Mouse (Mus musculus) spleen, embryonic (tissue): ENCODE measurements at regions not wholly inside any gene's neighbourhood (a gene's known extent, or its start where the extent isn't known, plus 50 kb on each side); places are given as distances from the start of the nearest gene placed in this dataset.
"Not testable (repeated sequence)": the region's sequence is repeated elsewhere in the genome, so short reads cannot be mapped to it uniquely, and the experiment has no call there.

Experiments
- CTCF ChIA-PET: fragments of 350-600 bp; sonication (Branson Sonifier 250); formaldehyde crosslinking; loops from one replicate; lab custom pipeline; 2022; lab: Charles Lee

DNA sequence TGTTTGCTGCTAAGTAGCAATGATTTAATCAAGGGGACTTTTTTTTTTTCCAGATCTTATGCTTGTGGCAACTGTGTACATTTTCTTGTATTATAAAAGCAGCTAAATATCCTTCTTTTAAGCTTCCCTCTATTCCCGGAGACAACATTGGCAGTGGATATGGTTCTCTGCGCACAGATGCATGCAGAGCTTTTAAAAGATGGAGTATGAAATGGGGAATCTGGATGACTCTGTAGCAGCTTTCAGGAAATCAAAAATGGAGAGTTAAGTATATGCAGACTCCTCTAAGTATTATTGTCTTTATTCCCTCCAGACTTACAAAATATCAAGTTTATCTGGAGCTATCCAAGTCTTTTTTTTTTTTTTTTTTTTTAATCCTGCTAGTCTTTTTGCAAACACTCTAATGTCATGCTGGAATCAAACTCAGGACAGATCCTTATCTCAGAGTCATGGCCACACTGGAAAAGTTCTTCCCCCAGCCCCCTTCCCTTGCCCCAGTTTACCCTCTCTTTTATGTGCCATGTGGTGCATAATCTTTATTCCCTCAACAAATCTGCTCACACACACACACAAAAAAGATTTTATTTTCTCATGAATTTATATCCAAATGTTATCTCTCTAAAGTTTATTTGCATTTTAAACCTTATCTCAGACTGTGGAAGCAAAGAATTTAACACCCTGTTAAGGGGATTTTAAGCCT, 1080.3 kb upstream of the Cdh6 start:
- CTCF ChIA-PET, result no interaction called here

DNA sequence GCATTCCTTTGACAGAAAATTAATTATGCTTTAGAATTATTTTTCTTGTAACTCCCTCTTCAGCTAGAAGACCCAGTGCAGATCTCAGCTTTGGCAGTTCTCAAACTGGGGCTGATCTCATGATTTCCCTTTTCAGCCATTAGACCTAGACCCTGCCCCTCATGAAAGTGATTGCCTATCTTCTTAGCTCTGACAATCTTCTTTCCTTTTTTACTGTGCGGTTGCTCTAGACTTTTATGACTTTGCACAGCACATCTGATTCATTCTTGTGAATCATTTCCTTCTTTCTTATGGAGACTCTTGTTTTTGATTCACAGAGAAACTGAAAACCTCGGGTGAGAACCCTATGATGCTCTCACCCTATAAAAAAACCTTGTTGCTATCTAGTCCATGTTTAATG, 1078.3 kb upstream of the Cdh6 start:
- CTCF ChIA-PET, result no interaction called here

DNA sequence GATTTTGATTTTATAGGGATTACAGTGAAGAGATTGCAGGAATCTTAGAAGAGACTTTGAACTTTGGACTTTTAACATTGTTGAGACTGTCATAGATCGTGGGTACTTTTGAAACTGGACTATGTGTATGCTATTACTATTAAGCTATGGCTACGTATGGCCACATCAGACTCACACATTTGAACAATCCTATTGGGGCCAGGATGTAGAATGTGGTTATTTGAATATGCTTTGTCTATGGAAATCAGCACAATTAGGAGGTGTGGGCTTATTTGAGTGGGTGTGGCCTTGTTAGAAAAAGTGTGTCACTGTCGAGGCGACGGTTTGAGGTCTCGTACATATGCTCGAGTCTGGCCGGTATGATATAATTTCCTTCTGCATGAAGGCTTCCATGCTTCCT, 1041.8 kb upstream of the Cdh6 start:
- CTCF ChIA-PET, result no interaction called here

DNA sequence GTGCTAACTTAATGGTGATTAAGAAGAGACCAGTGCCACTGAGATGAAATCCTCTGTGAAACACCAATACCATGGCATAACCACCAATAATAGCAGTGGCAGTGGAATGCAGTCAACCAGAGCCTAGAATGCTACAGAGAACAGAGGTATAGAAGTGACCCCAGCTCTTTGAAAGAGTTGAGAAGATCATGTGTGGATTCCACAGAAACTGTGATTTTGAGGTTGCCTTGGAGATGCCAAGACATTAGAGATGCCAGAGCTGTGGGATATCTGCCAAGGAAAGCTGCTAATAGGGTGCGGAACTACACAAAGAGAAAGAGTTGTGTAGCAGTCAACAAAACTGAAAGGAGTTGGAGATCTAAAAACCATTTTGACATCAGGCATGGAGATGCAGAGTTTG, 1041.3 kb upstream of the Cdh6 start:
- CTCF ChIA-PET, result no interaction called here

DNA sequence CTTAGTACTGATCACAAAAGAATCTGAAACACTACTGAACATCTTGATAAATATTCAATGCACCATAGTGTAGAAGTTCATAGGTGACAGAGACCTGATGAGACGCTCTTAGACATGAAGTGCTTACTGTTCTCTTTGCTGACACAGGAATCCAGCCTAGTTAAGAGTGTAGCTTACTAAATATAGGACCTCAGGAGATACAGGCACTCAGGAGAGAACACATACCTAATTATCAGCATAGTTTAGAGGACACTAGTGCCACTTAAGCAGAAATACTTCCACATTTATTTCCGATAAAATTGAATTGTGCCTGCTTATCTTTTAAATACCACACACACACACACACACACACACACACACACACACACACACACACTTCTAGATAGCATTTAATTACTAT, 1004.0 kb upstream of the Cdh6 start:
- CTCF ChIA-PET, result interaction anchor here (0.7 kb wide), 1 partner anchor 756 kb away, joined by 9 read pairs; no protein-coding TSS in a partner anchor

DNA sequence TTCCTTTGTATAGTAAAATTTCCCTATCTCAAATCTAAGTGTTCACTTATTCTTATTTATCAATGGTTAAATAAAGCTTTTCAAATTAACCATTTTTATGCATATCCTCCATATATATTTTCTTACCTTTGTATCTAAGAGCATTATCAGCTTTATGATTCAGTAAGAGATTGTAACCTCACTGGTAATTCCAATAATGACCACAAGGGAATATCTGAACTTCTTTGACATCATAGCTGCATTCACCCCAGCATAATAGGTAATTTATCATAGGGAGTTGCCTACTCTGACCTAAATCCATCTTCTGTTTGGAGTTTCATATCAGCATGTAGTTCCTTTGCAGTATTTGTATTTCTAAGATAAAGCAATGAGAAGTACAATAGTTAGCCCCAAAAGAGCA, 963.9 kb upstream of the Cdh6 start:
- CTCF ChIA-PET, result no interaction called here

DNA sequence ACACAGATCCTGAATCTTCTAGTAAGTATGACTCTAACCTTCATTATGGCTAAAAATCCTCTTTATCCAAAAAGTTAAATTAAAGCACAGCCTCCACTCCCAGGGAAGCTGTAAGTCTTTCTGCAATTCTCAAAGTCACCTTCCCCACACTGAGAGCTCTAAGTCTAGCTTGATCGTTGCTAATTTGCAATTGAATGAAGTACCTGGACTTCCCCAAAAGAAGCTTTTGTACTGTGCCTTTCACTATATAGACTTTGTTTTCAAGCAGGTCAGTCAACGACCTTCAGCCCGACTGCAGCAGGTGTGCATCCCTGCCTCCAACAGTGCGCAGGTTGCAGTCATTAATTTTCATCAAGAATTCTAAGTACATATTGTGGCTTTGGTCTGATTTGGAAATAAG, 950.4 kb upstream of the Cdh6 start:
- CTCF ChIA-PET, result no interaction called here

DNA sequence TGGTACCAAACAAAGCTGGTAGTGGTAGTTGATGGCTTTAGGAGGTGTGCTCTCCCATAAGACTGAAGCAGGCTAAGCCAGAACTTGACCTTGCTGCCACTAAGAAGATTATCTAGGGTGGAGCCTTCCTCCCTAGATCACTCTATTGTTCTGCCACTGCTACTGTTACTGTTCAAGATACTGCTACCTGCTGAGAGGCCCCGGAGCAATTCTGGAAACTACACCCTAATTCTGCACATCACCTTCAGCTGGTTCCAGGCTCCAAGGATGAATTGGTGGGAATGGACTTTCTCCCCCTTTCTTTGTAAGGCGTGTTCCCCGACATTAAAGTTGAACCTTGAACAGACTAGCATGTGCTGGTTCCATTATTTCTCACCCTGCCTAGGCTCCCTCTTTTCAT, 944.8 kb upstream of the Cdh6 start:
- CTCF ChIA-PET, result not testable (repeated sequence)

DNA sequence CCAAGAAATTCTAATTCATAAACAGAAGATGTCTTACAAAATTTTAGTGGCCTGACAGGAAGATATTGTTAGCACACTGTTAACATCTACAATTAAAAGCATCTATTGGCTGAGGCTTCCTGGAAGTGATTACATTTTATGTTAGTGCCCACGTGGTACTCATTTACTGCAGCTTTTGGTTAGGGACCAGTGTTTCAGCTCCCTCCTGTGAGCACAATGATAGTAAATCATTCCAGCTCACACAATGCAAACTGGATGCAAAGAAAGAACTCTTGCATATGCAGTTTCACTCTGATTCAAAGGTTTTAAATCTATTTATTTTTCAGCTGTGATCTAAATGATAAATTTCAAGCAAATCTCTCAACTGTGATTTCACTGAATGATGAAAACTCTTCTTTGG, 928.3 kb upstream of the Cdh6 start:
- CTCF ChIA-PET, result no interaction called here

DNA sequence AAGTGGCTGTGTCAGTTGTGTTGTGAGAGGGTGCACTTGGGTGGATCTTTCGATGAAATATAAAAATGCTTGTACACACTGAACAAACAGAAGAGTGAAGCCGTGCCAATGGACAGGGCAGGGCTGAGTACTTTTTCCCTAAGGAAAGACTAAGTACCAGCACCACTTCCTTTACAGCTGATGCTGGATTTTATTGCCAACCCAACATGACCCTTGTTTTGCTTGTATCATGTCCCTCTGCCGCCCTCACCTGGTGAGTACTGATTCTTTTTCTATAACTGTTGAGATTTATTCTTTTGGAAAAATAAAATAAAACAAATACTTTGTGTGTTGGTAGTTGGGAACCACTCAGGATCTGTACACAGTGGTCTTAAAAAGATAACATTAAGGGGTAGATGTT, 878.4 kb upstream of the Cdh6 start:
- CTCF ChIA-PET, result no interaction called here
